Mouse (Mus musculus) neural tube, embryonic 15.5 days (tissue): ENCODE measurements at regions not wholly inside any gene's neighbourhood (a gene's known extent, or its start where the extent isn't known, plus 50 kb on each side); places are given as distances from the start of the nearest gene placed in this dataset.

ENCODE experiments used
- ATAC-seq: fragments of 200-750 bp; cut with Nextera tagmentation; 2 replicates; pipeline ENCODE4 v1.8.0; 2017; ENCODE audit warnings: mild to moderate bottlenecking, moderate TSS enrichment, moderate library complexity; ENCODE audit not compliant: low FRiP score
- H3K27ac ChIP-seq: fragments of 300-500 bp; sonication (generic); replicated peaks from 2 replicates; pipeline ENCODE4 v1.5.1; 2015; ENCODE audit warnings: mild to moderate bottlenecking, inconsistent platforms
- H3K27me3 ChIP-seq: fragments of 300-500 bp; sonication (generic); replicated peaks from 2 replicates; pipeline ENCODE4 v1.6.1; 2015; ENCODE audit warnings: inconsistent platforms
- H3K36me3 ChIP-seq: fragments of 300-500 bp; sonication (generic); 2 replicates; pipeline ENCODE4 v1.6.1; 2015; ENCODE audit warnings: inconsistent platforms
- H3K4me1 ChIP-seq: fragments of 300-500 bp; sonication (generic); 2 replicates; pipeline ENCODE4 v1.6.1; 2015; ENCODE audit warnings: inconsistent platforms
- H3K4me2 ChIP-seq: fragments of 300-500 bp; sonication (generic); 2 replicates; pipeline ENCODE4 v1.6.1; 2015; ENCODE audit warnings: inconsistent platforms, mild to moderate bottlenecking, moderate library complexity
- H3K4me3 ChIP-seq: fragments of 300-500 bp; sonication (generic); replicated peaks from 2 replicates; pipeline ENCODE4 v1.5.1; 2015; ENCODE audit warnings: mild to moderate bottlenecking, inconsistent platforms
- H3K9ac ChIP-seq: fragments of 300-500 bp; sonication (generic); replicated peaks from 2 replicates; pipeline ENCODE4 v1.6.1; 2015; ENCODE audit warnings: mild to moderate bottlenecking, inconsistent platforms
- H3K9me3 ChIP-seq: fragments of 300-500 bp; sonication (generic); replicated peaks from 2 replicates; pipeline ENCODE4 v1.6.1; 2016; ENCODE audit warnings: inconsistent platforms
- WGBS: fragments of 180-500 bp; shearing (Covaris S2); methylation state at CpG from one replicate; pipeline ENCODE4 v1.1.7; 2015; ENCODE audit warnings: mixed read lengths; 5-methylcytosine and 5-hydroxymethylcytosine counted together

- H3K4me2 ChIP-seq = no peak overlapping the region
- no peak overlapping the region for H3K27ac ChIP-seq
- no peaks in the 10 kb centered on the region for H3K9me3 ChIP-seq
- H3K9ac ChIP-seq = no peak overlapping the region
- ATAC-seq = no peak
- H3K36me3 ChIP-seq = no peaks in the 10 kb centered on the region
- no peaks in the 10 kb centered on the region for H3K27me3 ChIP-seq
- no peaks in the 10 kb centered on the region for H3K4me1 ChIP-seq
- H3K4me3 ChIP-seq = no peak overlapping the region
These were observed 228.0 kb upstream of the Gm5148 start for GRCm38 (mm10) chr3:37952251-37952650.

- no peaks in the 10 kb centered on the region for H3K36me3 ChIP-seq
- no peak for ATAC-seq
- H3K4me2 ChIP-seq = no peak overlapping the region
- no peak overlapping the region for H3K9ac ChIP-seq
- H3K4me3 ChIP-seq = no peak overlapping the region
- no peaks in the 10 kb centered on the region for H3K9me3 ChIP-seq
- no peaks in the 10 kb centered on the region for H3K4me1 ChIP-seq
- no peak overlapping the region for H3K27ac ChIP-seq
- H3K27me3 ChIP-seq = no peaks in the 10 kb centered on the region
These were observed 219.4 kb upstream of the Gm5148 start for GRCm38 (mm10) chr3:37943661-37944060.

DNA sequence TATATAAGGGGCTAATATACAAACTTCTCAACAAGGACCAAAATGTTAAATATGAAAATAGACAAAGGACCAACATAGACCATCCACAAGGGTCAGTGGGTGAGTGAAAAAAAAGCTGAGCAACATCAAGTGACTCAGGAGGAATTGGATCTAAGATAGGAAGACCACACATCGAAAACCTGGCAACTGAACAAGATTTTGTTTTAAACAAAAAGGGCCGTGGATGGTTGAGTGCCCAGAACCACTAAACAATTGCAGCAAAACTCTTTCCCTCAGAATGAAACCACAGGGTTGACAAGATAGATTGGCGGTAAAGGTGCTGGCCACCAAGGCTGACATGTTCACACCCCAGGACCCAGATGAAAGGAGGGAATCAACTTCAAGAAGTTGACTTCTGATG, 215.7 kb upstream of the Gm5148 start:
- Histone ChIP-seq H3K9me3 (no peaks in the 10 kb centered on the region), H3K36me3 (no peaks in the 10 kb centered on the region), H3K4me1 (peaks cover 19% of the 10 kb centered on the region), H3K27me3 (no peaks in the 10 kb centered on the region), H3K27ac (no peak overlapping the region), H3K4me3 (no peak overlapping the region), H3K9ac (no peak overlapping the region), H3K4me2 (no peak overlapping the region)
- WGBS = 88% methylated on average over 3 of the region's 3 CpGs
- ATAC-seq = no peak

- Histone ChIP-seq H3K9me3 (no peaks in the 10 kb centered on the region), H3K4me3 (no peak overlapping the region), H3K4me2 (no peak overlapping the region), H3K9ac (no peak overlapping the region), H3K27me3 (no peaks in the 10 kb centered on the region), H3K4me1 (peaks cover 19% of the 10 kb centered on the region), H3K36me3 (no peaks in the 10 kb centered on the region), H3K27ac (no peak overlapping the region)
- WGBS = 95% methylated on average over 11 of the region's 11 CpGs
- no peak for ATAC-seq
These were observed 214.6 kb upstream of the Gm5148 start for GRCm38 (mm10) chr3:37938870-37939269.

GRCm38 (mm10) chr3:37938284-37938596, 213.9 kb upstream of the Gm5148 start:
- no peak for ATAC-seq
- WGBS = 49% methylated on average over 3 of the region's 3 CpGs

GRCm38 (mm10) chr3:37937381-37938283, 213.3 kb upstream of the Gm5148 start:
- Histone ChIP-seq H3K27me3 (no peaks in the 10 kb centered on the region), H3K4me3 (no peak overlapping the region), H3K9ac (no peak overlapping the region), H3K27ac (no peak overlapping the region), H3K4me2 (no peak overlapping the region), H3K36me3 (no peaks in the 10 kb centered on the region), H3K4me1 (peaks cover 19% of the 10 kb centered on the region), H3K9me3 (no peaks in the 10 kb centered on the region)
- WGBS = 60% methylated on average over 11 of the region's 11 CpGs
- ATAC-seq = no peak

More at GRCm38 (mm10) chr3:37938284-37938596, 213.9 kb upstream of the Gm5148 start:
- Histone ChIP-seq H3K27me3 (no peaks in the 10 kb centered on the region), H3K4me1 (peaks cover 19% of the 10 kb centered on the region), H3K4me3 (no peak overlapping the region), H3K9ac (no peak overlapping the region), H3K4me2 (no peak overlapping the region), H3K27ac (no peak overlapping the region), H3K9me3 (no peaks in the 10 kb centered on the region), H3K36me3 (no peaks in the 10 kb centered on the region)

GRCm38 (mm10) chr3:37936251-37936931, 212.1 kb upstream of the Gm5148 start:
- no peak overlapping the region for H3K27ac ChIP-seq
- H3K4me1 ChIP-seq = peaks cover 19% of the 10 kb centered on the region
- 43% methylated on average over 12 of the region's 12 CpGs for WGBS
- peak overlapping the region; percentile 27 for H3K4me2 ChIP-seq
- no peaks in the 10 kb centered on the region for H3K36me3 ChIP-seq
- H3K9ac ChIP-seq = no peak overlapping the region
- H3K9me3 ChIP-seq = no peaks in the 10 kb centered on the region
- peak; percentile 59; the same call in 1 of the 2 replicates for ATAC-seq
- no peaks in the 10 kb centered on the region for H3K27me3 ChIP-seq
- no peak overlapping the region for H3K4me3 ChIP-seq

- H3K4me3 ChIP-seq = no peak overlapping the region
- 0 out of 2 replicates have a peak, but pooled peaks have one; percentile 28 for ATAC-seq
- no peak overlapping the region for H3K4me2 ChIP-seq
- H3K27ac ChIP-seq = peak overlapping the region; percentile 45
- peaks cover 19% of the 10 kb centered on the region for H3K4me1 ChIP-seq
- 44% methylated on average over 10 of the region's 10 CpGs for WGBS
- no peaks in the 10 kb centered on the region for H3K27me3 ChIP-seq
- no peaks in the 10 kb centered on the region for H3K9me3 ChIP-seq
- H3K36me3 ChIP-seq = no peaks in the 10 kb centered on the region
- H3K9ac ChIP-seq = no peak overlapping the region
These were observed 210.8 kb upstream of the Gm5148 start for GRCm38 (mm10) chr3:37934905-37935708.

- ATAC-seq = no peak
- Histone ChIP-seq H3K36me3 (no peaks in the 10 kb centered on the region), H3K4me2 (no peak overlapping the region), H3K9ac (no peak overlapping the region), H3K27me3 (no peaks in the 10 kb centered on the region), H3K27ac (no peak overlapping the region), H3K4me1 (peaks cover 19% of the 10 kb centered on the region), H3K9me3 (no peaks in the 10 kb centered on the region), H3K4me3 (no peak overlapping the region)
- WGBS = 85% methylated on average over 2 of the region's 2 CpGs
These were observed 209.9 kb upstream of the Gm5148 start for GRCm38 (mm10) chr3:37934236-37934635.

GRCm38 (mm10) chr3:37928731-37929130, 204.4 kb upstream of the Gm5148 start:
- H3K9me3 ChIP-seq = no peaks in the 10 kb centered on the region
- H3K9ac ChIP-seq = no peak overlapping the region
- no peaks in the 10 kb centered on the region; the same call in 1 of the 2 replicates for H3K27me3 ChIP-seq
- WGBS = 81% methylated on average over 6 of the region's 6 CpGs
- no peaks in the 10 kb centered on the region for H3K36me3 ChIP-seq
- no peak overlapping the region for H3K27ac ChIP-seq
- no peak for ATAC-seq
- no peak overlapping the region for H3K4me2 ChIP-seq
- no peaks in the 10 kb centered on the region for H3K4me1 ChIP-seq
- no peak overlapping the region for H3K4me3 ChIP-seq

- H3K4me1 ChIP-seq = peaks cover 9% of the 10 kb centered on the region
- H3K9me3 ChIP-seq = no peaks in the 10 kb centered on the region
- H3K4me3 ChIP-seq = no peak overlapping the region
- no peaks in the 10 kb centered on the region for H3K36me3 ChIP-seq
- no peak overlapping the region for H3K27ac ChIP-seq
- no peak overlapping the region for H3K4me2 ChIP-seq
- H3K27me3 ChIP-seq = peaks cover 36% of the 10 kb centered on the region
- 74% methylated on average over 4 of the region's 4 CpGs for WGBS
- ATAC-seq = no peak
- no peak overlapping the region for H3K9ac ChIP-seq
These were observed 195.3 kb upstream of the Gm5148 start for GRCm38 (mm10) chr3:37919450-37920156.
